Mouse (Mus musculus) cerebellum, adult 18-20 months (tissue): Measurements from ENCODE around the gene Srms.
"Not testable (repeated sequence)": the region's sequence is repeated elsewhere in the genome, so short reads cannot be mapped to it uniquely, and the experiment has no call there.

ENCODE experiments used
- DNase-seq, 2 experiments: peaks; one replicate each; pipeline ENCODE4 v3.0.0; 2021

The Srms gene

DNA sequence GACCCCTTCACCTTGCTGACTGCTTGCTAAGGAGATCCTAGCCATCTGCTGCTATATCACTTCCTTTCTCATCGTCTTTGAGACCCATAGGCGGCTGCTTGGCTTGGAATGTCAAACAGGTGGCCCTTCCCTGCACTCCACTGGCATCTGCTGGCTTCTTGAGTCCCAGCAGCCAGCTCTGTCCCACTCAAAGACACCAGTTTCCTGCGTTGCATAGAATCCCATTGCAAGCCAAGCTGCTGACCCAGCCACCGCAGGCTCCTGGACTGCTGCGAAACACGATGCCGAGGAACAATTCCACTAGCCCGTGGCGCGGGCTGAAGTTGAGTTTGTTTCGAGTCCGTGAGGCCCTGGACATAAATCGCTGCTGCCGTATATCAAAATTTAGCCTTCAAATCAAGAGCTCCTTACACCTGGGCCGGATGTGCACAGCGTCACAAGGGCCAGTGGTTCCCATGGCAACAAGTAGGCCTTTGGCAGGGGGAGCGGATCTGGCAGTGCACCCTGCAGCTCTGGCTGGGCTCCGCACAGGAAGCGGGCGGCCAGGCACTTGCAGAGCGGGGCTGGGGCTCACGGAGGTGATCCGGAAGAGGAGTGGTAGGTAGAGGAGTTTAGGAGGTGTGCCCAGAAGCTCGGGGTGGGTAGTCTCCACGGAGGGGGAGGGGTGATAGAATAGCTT, 6.7 kb upstream of the Srms start, which contains the start of gene Fndc11:
Gene Fndc11 (plus strand): TSS at position 476 of the 679 bp plus-strand sequence.
- DNase-seq = peak; percentile 59 to 61

DNA sequence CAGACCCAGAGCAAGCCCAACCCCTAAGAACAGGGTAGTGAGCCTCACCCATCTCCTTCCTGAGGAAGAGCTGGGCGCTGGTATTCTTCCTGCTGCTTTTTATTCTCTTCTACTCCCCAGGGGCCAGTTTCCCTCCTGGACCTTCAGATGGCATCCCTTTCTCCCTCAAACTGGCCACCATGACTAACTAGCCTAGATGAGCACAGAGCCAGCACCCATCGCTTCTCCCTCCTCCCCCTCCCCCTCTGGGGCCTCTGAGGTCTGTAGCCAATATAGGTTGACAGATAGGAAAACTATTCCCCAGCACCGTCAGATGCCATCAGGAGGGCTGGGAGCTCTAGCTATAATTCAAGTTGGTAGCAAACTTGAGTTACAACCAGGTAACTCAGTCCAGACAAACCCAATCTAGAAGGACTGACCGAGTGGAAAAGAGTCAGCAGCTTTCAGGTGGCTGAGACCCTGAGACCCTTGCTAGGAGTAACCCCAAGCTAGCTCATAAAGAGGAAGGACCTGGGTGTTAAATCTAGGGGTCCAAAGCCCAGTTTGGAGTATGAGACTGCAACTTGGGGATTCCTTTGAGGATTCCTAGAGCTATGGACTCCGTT, 6.0 kb upstream of the Srms start:
- DNase-seq = no peak

- no peak for DNase-seq
Measured at GRCm38 (mm10) chr2:181216037-181216436, 3.1 kb upstream of the Srms start.

DNA sequence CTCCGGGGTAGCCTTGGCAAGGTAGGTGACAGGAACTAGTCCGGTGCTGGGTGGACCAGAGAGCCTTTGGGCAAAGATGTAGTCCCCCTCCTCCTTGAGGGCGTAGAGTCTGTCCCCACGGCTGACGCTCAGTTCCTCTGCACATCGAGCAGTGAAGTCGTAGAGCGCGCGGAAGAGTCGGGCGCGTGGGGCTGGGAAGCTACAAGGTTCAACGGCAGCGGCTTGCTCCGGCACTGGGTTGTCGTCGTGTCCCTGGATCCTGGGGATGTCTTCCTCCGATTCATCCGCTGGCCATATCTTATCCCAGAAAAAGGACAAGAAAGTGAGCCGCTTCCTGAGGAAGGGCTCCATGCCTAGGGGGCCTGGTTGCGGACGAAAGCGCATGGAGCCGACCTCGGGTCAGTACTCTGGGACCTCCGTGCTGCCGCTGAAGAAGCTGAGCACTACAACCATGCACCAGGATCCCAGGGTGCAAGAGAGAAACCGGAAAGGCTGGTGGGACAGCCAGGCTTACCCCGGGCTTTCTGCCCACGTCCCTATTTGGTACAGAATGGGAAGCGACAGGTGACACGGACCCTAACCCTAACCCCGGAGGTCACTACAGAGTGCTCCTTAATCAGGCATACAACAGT, 480 bp downstream of the Srms start:
- DNase-seq = no peak

GRCm38 (mm10) chr2:181206118-181206517, 6.9 kb downstream of the Srms start:
- no peak for DNase-seq

DNA sequence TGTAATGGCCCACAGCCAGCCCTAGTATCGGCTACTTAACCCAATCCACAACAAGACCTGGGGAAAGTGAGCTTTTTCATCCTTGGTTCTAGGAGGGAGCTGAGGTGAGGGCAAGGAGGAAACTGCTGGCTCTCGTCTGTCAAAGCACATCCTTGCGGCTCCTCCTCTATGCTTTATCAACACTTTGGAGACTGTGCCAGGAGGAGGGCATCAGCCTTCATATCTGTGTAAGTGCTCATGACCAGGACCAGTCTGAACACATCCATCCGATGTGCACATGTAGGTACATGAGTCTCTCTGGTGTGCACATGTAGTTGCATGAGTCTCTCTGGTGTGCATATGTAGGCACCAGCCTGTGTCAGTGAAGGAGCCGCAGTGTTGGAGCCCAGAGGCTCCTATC, 7.3 kb downstream of the Srms start:
- no peak for DNase-seq

GRCm38 (mm10) chr2:181202886-181203285, 10.1 kb downstream of the Srms start:
- no peak for DNase-seq

GRCm38 (mm10) chr2:181202422-181202821, 10.6 kb downstream of the Srms start, which contains the start of gene Ptk6:
TSS of gene Ptk6 (minus strand) at chr2:181202789.
- no peak for DNase-seq

- no peak for DNase-seq
Measured at GRCm38 (mm10) chr2:181201606-181202005, 11.4 kb downstream of the Srms start.

DNA sequence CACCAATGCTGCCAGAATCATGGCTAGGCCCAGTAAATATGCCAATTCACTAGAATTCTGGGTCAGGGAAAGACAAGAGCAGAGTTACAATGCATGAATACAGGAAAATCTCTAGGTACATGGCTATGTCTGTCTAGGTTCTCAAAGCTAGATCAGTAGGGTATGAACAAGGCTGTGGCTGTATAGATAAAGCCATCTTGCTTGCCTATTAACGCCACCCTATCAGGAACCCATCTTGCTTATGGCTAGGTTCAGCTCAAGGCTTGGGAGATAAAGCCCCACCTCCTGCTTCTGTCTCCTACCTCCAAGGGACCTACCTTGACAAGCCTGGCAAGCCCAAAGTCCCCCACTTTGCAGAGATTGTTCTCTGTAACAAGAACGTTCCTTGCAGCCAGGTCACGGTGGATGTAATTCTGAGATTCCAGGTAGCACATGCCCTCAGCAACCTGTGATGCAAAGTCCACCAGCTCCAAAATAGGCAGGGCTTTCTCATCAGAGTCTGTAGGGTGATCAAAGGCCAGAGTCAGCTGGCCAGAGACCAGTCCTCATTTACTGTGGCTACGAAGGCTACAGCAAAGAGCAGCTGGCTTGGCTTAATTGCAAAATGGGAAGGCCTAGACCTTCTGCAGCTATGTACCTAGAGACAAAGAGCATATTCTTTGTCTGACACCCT, 16.2 kb downstream of the Srms start:
- no peak for DNase-seq

GRCm38 (mm10) chr2:181193044-181193443, 19.9 kb downstream of the Srms start:
- DNase-seq = no peak

GRCm38 (mm10) chr2:181191936-181192335, 21.0 kb downstream of the Srms start:
- no peak for DNase-seq

- DNase-seq = not testable (repeated sequence)
Measured at GRCm38 (mm10) chr2:181191385-181191784, 21.6 kb downstream of the Srms start.

DNA sequence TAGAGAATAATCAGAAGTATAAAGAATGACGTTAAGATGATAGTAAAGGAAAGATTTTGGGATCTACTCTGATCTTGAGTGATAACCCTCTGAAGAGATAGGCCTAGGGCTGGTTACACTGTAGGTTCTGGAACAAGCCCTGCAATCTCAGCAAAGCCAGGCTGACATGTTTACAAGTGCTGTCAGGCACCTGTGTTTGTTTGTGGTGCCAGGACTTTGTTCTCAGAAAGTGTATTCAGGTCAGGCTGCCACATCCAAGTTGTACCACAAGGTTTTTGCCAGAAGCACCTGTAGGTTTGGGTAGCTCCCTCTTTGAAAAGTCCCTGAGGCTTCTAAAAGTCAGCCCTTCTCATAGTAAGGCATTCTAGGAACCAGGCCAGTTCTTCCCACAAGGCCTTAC, 23.7 kb downstream of the Srms start:
- no peak for DNase-seq

DNA sequence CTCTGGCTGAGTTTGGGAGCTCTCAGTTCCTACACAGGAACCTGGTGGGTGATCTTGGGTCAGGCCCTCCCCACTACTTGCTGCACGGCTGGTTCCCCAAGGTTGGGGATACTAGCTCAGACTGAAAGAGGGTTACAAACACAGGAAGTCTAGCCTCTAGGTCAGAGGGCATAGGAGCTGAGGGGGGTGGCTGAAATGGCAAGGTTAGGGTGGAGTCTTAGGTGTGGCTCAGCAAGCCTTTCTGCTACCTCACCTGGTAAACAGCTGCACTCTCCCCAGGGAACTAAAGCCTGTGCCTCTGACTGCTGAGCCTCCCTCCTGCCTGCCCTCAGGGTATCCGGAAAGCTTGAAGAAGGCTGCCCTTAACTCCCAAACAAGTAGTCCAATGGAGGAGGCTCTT, 24.3 kb downstream of the Srms start:
- no peak for DNase-seq

- DNase-seq = peak; percentile 87 to 88
Measured at GRCm38 (mm10) chr2:181187121-181188000, 25.6 kb downstream of the Srms start, which contains the start of gene Ppdpf. TSS of gene Ppdpf (plus strand) at chr2:181187247.

DNA sequence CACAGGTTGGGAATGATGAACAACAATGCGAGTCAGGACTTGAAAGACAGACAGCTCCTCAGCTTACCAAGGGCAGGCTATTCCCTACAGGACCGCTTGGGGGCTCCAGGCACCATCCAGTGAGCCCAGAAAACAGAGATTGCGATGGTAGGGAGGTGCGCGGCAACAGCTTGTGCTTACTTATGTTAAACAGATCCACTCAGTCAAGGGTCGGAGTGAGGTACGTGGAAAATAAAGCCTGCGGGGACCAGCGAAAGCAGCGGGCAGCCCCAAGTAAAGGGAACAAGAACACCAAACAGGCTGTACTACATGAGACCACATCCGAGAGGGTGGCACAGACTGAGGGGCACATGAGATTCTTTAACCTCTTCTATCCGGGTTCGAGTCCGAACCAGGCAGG, 26.4 kb downstream of the Srms start:
- DNase-seq = peak; percentile 91 to 92

DNA sequence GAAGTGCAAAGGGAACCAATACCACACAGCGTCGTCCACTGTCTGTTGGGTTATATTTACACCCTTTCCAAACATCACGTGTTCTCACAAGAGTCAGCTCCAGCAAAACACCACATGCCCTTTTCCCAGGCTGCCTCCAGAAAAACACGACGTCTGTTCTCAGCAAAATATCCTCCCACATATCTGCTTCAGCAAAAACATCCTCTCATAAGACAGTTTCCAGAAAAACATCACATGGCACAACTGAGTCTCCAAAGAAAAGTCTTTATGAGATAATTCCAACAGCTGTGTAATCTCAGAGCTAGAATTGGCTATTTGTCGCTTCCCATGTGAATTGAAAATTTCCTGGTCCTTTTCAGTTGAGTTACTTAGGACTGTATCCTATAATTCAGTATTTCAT, 32.1 kb downstream of the Srms start:
- DNase-seq = no peak

GRCm38 (mm10) chr2:181178471-181178870, 34.5 kb downstream of the Srms start:
- no peak for DNase-seq

DNA sequence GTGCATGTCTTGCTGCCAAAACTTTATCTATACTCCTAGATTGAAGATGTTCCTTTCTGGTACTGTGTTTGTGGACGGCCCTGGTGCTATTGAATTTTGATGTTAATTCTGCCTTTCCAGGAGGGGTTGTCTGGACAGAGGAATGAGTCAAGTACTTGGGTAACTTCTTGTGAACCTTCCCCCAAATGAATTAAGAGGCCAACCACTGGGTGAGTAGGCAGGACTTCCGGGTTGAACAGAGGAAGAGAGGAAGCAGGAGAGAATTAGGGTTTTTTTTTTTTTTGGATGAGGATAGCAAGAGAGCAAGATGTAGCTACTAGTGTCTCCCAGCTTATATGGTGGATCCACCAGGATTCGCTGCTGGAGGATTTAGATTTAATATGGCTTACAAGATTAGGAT, 35.0 kb downstream of the Srms start:
- no peak for DNase-seq

- no peak for DNase-seq
Measured at GRCm38 (mm10) chr2:181174646-181175045, 38.3 kb downstream of the Srms start.

DNA sequence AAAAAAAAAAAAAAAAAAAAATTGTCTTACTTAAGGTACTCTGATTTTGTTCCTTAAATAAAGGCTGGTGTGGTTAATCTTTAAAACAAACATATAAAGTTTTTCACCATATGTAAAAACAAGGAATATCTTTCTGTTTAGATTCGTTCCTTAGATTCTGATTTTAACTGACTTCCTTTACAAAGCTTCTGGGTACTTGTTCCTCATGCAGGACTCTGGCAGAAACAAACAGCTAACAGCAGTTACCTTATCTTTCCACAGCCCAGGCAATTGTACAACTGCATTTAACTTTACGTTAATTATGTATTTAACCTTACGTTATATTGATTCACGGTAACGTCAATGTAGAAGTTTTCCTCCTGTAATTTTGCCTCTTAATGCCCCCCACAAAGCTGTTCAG, 46.5 kb downstream of the Srms start:
- no peak for DNase-seq
